Mouse (Mus musculus) inflammation-experienced regulatory T-cells, adult 16 weeks (primary cell): ENCODE results near the gene Sumf1. TPM values are rescaled to one million over a fixed set of nuclear protein-coding genes. Genes with fewer than 3 reads are reported as not detected.

ENCODE experiments used
- polyA plus RNA-seq: library from polyadenylated mRNA; unstranded; fragments of 100-300 nt; shearing (Covaris generic); gene quantifications from one replicate; pipeline ENCODE4 v1.2.1, GENCODE M21; 2017

Sumf1 gene
- polyA plus RNA-seq: 8.4 TPM

GRCm38 (mm10) chr6:108184847-108185684, at the start of gene Sumf1:
Gene Sumf1 (minus strand): TSS chr6:108185582.

DNA sequence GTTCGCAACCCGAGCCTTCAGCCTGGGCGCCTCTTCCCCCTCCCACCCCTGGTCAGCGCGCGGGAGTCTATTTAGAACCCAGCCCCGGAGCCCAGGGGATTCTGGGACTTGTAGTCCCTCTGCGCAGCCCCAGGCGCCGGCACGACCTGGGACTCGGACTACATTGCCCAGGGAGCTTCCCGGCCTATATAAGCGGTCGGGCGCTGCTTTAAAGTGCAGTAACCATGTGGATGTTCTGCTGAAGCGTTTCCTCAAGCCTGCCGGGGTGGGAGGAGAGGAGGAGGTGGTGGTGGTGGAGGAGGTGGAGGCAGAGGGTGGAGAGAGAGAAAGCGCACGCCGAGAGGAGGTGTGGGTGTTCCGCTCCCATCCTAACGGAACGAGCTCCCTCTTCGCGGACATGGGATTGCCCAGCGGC, 27.5 kb upstream of the Sumf1 start, which contains the start of gene Itpr1:
TSS of gene Itpr1 (plus strand) at position 216 of the 415 bp plus-strand sequence.

GRCm38 (mm10) chr6:108064918-108065526, 120.4 kb downstream of the Sumf1 start, which contains the start of gene Setmar:
Gene Setmar (plus strand): TSS chr6:108065045.

Other genes starting within 250 kb of the Sumf1 start
- 4.0 TPM for gene Setmar, start 120.5 kb downstream of the Sumf1 start, polyA plus RNA-seq
- gene Itpr1, start 27.5 kb upstream of the Sumf1 start, polyA plus RNA-seq: 20.9 TPM